Mouse (Mus musculus) limb, embryonic 14.5 days (tissue): ENCODE results near the gene Sh2d3c. TPM values are rescaled to one million over a fixed set of nuclear protein-coding genes. Genes with fewer than 3 reads are reported as not detected.

Experiments used
- ATAC-seq: fragments of 200-750 bp; cut with Nextera tagmentation; 2 replicates; pipeline ENCODE4 v1.8.0; 2017; ENCODE audit warnings: low read depth, moderate number of reproducible peaks, moderate TSS enrichment; ENCODE audit not compliant: low FRiP score
- DNase-seq: peaks from one replicate; pipeline ENCODE4 v3.0.0-alpha.2; 2015; ENCODE audit warnings: low spot score
- H3K27ac ChIP-seq: fragments of 300-500 bp; sonication (generic); replicated peaks from 2 replicates; pipeline ENCODE4 v1.5.1; 2014; ENCODE audit warnings: low read depth, mild to moderate bottlenecking, low read length, moderate library complexity, mixed read lengths
- H3K27me3 ChIP-seq: fragments of 300-500 bp; sonication (generic); 2 replicates; pipeline ENCODE4 v1.6.1; 2014; ENCODE audit warnings: low read length, mixed read lengths; ENCODE audit not compliant: control insufficient read depth, insufficient read depth
- H3K36me3 ChIP-seq: fragments of 300-500 bp; sonication (generic); 2 replicates; pipeline ENCODE4 v1.6.1; 2014; ENCODE audit warnings: mild to moderate bottlenecking, low read length, moderate library complexity, mixed read lengths; ENCODE audit not compliant: control insufficient read depth, insufficient read depth
- H3K4me1 ChIP-seq: fragments of 300-500 bp; sonication (generic); 2 replicates; pipeline ENCODE4 v1.6.1; 2014; ENCODE audit warnings: antibody characterized with exemption, low read length, mixed read lengths; ENCODE audit not compliant: control insufficient read depth, insufficient read depth
- H3K4me2 ChIP-seq: fragments of 300-500 bp; sonication (generic); replicated peaks from 2 replicates; pipeline ENCODE4 v1.6.1; 2014; ENCODE audit warnings: low read depth, mild to moderate bottlenecking, low read length, moderate library complexity; ENCODE audit not compliant: severe bottlenecking
- H3K4me3 ChIP-seq: fragments of 300-500 bp; sonication (generic); replicated peaks from 2 replicates; pipeline ENCODE4 v1.5.1; 2014; ENCODE audit warnings: low read length
- H3K9ac ChIP-seq: fragments of 300-500 bp; sonication (generic); 2 replicates; pipeline ENCODE4 v1.6.1; 2014; ENCODE audit warnings: mild to moderate bottlenecking, low read depth, low read length, moderate library complexity; ENCODE audit not compliant: severe bottlenecking
- H3K9me3 ChIP-seq: fragments of 300-500 bp; sonication (generic); 2 replicates; pipeline ENCODE4 v1.6.1; 2016; ENCODE audit warnings: low read length; ENCODE audit not compliant: control insufficient read depth
- POLR2A ChIP-seq: fragments of 200-500 bp; IDR thresholded peaks from 2 replicates; pipeline ENCODE4 v1.8.0; 2012; ENCODE audit warnings: inconsistent platforms, mild to moderate bottlenecking, moderate library complexity, borderline replicate concordance; ENCODE audit not compliant: insufficient read depth, insufficient read length; ENCODE audit errors: extremely low read depth
- WGBS: fragments of 180-500 bp; shearing (Covaris S2); extraction: QIAGEN DNeasy Blood & Tissue Kit; methylation state at CpG from one replicate; pipeline ENCODE4 v1.1.7; 2014; 5-methylcytosine and 5-hydroxymethylcytosine counted together
- polyA plus RNA-seq, 2 experiments: library from polyadenylated mRNA; depleted of rRNA in 1 of 2; stranded (reverse) in 1 of 2; unstranded in 1 of 2; fragments of >200 nt; fragmentation: Nextera tagmentation in 1 of 2; extraction: Ambion mirVana in 1 of 2; gene quantifications; 2 replicates each; pipeline versions ENCODE4 v1.2.1 to v1.2.3; 2012 to 2014

The Sh2d3c gene
- polyA plus RNA-seq, 2 experiments, result 18.5 to 36.8 TPM

DNA sequence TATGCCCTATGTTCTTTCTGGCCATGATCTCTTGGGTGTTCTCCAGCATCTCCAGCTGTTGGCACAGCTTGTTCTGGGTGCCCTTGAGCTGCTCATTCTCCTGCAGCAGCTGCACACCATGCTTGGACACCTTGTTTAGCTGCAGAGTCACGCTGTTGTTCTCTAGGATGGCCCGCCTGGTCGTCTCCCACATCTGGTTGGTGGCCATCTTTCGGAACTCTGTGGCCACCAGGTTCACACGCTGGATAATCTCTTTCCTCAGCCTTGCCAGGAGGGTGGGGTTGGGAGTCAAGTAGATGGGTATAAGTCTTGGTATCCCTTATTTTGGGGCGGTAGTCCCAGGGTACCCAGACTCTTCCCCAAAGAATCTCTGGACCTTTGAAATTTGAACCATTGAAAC, 58.9 kb downstream of the Sh2d3c start:
- Histone ChIP-seq H3K9me3 (no peaks in the 10 kb centered on the region), H3K36me3 (no peaks in the 10 kb centered on the region), H3K27ac (no peak overlapping the region), H3K4me3 (no peak overlapping the region), H3K4me2 (no peak overlapping the region), H3K9ac (no peak overlapping the region), H3K27me3 (no peaks in the 10 kb centered on the region), H3K4me1 (peaks cover 12% of the 10 kb centered on the region)
- ATAC-seq (no peak), DNase-seq (no peak)
- TF ChIP-seq POLR2A, result no peak
- WGBS, result 87% methylated on average over 6 of the region's 6 CpGs

DNA sequence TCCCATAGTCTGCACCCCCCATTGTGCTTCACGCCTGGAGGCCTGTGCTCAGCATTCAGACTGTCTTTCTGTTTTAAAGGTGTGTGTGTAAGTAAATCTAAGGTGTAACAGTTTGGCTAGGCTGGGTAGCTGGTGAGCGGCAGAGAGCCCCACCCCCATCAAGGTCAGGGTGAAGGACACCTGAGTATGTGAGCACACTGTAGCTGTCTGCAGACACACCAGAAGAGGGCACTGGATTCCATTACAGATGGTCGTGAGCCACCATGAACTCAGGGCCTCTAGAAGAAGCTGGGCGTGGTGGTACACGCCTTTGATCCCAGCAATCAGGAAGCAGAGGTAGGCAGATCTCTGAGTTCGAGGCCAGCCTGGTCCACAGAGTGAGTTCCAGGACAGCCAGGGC, 60.9 kb downstream of the Sh2d3c start:
- DNase-seq (no peak), ATAC-seq (no peak)
- no peak for TF ChIP-seq POLR2A
- H3K36me3 ChIP-seq, result no peaks in the 10 kb centered on the region
- no peak overlapping the region for H3K27ac ChIP-seq
- WGBS, result 81% methylated on average over 6 of the region's 6 CpGs
- no peak overlapping the region for H3K9ac ChIP-seq
- H3K27me3 ChIP-seq, result no peaks in the 10 kb centered on the region
- no peak overlapping the region for H3K4me2 ChIP-seq
- H3K9me3 ChIP-seq, result no peaks in the 10 kb centered on the region
- no peak overlapping the region for H3K4me3 ChIP-seq
- H3K4me1 ChIP-seq, result peaks cover 6% of the 10 kb centered on the region

DNA sequence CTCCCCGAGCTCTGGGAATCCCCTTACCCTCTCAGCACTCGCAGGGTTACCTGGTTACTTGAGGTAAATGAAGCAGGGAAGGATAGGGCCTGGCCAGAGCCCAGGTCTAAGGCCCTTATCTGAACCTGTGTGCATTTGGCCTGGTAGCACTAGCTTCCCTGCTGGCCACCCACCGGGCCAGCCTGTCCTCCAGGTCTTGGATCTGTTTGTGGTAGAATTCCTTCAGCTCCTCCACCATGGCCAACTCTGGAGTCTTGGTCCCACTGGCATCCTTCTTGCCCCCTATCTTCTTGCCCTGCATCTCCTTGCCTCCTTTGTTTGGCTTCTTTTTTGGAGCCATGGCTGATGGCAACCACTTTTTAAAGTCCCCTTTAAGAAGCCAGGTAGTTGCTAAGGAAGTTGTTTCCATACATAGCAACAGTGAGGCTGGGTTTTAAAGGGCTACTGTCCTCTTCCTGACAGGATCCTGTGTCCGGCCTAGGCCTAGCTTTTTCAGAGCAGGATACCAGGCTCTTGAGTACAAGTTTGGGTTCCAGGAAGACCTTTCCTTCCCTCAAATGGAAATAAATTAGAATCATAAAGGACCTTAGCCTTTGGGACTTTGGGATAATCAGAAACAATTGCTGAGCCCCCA, 63.3 kb downstream of the Sh2d3c start, which contains the start of gene Cfap157:
Gene Cfap157, minus strand, starts transcription at position 381 of the 634 bp plus-strand sequence.
- DNase-seq, result peak; percentile 57
- no peak within 1 kb of the TSS for H3K27ac ChIP-seq
- no peaks in the 10 kb centered on the region for H3K27me3 ChIP-seq
- H3K4me3 ChIP-seq, result no peak within 1 kb of the TSS
- peak; percentile 56; the same call in 1 of the 2 replicates for ATAC-seq
- H3K9me3 ChIP-seq, result no peaks in the 10 kb centered on the region
- H3K4me2 ChIP-seq, result 0 out of 2 replicates have a peak within 1 kb of the TSS, but pooled peaks have one; percentile 1
- no peak within 1 kb of the TSS for H3K9ac ChIP-seq
- WGBS, result 45% methylated on average over 4 of the region's 4 CpGs
- TF ChIP-seq POLR2A, result no peak
- peaks cover 6% of the 10 kb centered on the region for H3K4me1 ChIP-seq
- no peaks in the 10 kb centered on the region for H3K36me3 ChIP-seq

DNA sequence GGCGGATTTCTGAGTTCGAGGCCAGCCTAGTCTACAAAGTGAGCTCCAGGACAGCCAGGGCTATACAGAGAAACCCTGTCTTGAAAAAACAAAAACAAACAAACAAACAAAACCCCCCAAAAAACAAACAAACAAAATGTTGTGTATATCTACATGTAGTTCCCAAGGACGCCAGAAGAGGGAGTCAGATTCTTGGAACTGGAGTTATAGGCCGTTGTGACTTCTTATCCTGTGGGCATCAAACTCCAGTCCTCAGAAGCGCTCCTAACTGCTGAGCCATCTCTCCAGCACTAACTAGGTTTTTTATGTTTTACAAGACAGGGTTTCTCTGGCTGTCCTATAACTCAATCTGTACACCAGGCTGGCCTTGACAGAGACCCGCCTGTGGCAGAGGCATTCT, 66.3 kb downstream of the Sh2d3c start:
- Histone ChIP-seq H3K36me3 (0 out of 2 replicates have a peak, but pooled peaks cover 8% of the 10 kb centered on the region), H3K9ac (no peak overlapping the region), H3K4me2 (no peak overlapping the region), H3K4me3 (no peak overlapping the region), H3K27ac (no peak overlapping the region), H3K9me3 (no peaks in the 10 kb centered on the region), H3K27me3 (no peaks in the 10 kb centered on the region), H3K4me1 (peaks cover 6% of the 10 kb centered on the region)
- DNase-seq (no peak), ATAC-seq (no peak)
- no peak for TF ChIP-seq POLR2A
- WGBS, result 55% methylated on average over 6 of the region's 6 CpGs

DNA sequence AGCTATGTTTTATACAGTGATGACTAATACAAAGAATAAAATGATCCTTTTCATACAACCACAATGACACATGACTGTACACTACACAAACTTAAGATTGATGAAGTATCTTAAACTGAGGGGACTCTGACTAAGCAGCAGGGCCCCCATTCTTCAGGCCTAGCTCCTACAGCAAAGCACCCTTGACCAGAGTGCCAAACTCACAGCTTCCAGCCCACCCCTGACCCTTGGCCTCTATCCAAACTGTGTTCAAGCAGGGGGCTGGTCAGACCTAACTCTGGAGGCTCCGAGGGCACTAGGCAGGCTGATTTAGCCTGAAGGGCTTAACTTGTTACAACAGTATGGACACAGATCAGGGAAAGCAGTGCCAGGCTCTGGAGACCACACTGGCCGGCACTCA, 67.7 kb downstream of the Sh2d3c start:
- H3K27ac ChIP-seq, result no peak overlapping the region
- DNase-seq, result no peak
- H3K4me3 ChIP-seq, result no peak overlapping the region
- no peaks in the 10 kb centered on the region for H3K27me3 ChIP-seq
- ATAC-seq, result no peak
- WGBS, result 44% methylated on average over 2 of the region's 2 CpGs
- no peak for TF ChIP-seq POLR2A
- H3K4me2 ChIP-seq, result no peak overlapping the region
- H3K9me3 ChIP-seq, result no peaks in the 10 kb centered on the region
- 0 out of 2 replicates have a peak, but pooled peaks cover 8% of the 10 kb centered on the region for H3K36me3 ChIP-seq
- H3K9ac ChIP-seq, result no peak overlapping the region
- H3K4me1 ChIP-seq, result peaks cover 6% of the 10 kb centered on the region
